Mouse (Mus musculus): ENCODE measurements around the gene Ociad2. TPM values are rescaled to one million over a fixed set of nuclear protein-coding genes. Genes with fewer than 3 reads are reported as not detected.

The Ociad2 gene
- polyA plus RNA-seq, 1 experiment from 2014 or later: 7.4 TPM

DNA sequence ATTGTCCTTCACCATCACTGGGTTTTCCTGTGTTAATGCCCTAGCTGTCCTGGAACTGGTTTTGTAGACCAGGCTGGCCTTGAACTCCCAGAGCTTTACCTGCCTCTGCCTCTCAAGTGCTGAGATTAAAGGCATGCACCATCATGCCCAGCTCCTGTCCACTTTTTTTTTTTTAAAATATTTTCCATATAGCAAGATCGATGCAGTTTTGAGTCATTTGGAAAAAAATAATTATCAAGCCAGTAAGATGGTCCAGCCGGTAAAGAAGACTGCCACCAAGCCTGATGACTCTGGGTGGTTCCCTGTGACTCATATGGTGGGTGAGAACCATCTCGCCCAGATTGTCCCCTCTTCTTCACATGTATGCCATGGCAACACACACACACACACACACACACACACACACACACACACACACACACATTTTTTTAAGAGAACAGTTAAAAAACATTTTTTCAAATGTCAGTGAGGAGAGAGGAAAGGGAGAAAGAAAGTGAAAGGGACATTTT lies 55.3 kb downstream of the Ociad2 start:
- Histone ChIP-seq H3K4me2 (ENCODE audit: low read depth, low read length) (no peak overlapping the region), H3K36me3 (ENCODE audit: control insufficient read depth, insufficient read depth) (no peaks in the 10 kb centered on the region), H3K4me3 (ENCODE audit: low read depth, low read length) (no peak overlapping the region), H3K9ac (ENCODE audit: low read depth, low read length) (no peak overlapping the region), H3K27me3 (ENCODE audit: control insufficient read depth, insufficient read depth, low read depth, low read length) (no peaks in the 10 kb centered on the region), H3K9me3 (replicated peaks; ENCODE audit: control insufficient read depth, low read length) (no peaks in the 10 kb centered on the region), H3K27ac (ENCODE audit: low read length) (no peak overlapping the region), H3K4me1 (ENCODE audit: control insufficient read depth, low read depth, low read length) (no peaks in the 10 kb centered on the region; the same call in 1 of the 2 replicates)
- 59% methylated on average over 3 of the region's 3 CpGs for WGBS (ENCODE audit: insufficient replicate concordance)
- no peak for ATAC-seq (ENCODE audit: low read depth)

DNA sequence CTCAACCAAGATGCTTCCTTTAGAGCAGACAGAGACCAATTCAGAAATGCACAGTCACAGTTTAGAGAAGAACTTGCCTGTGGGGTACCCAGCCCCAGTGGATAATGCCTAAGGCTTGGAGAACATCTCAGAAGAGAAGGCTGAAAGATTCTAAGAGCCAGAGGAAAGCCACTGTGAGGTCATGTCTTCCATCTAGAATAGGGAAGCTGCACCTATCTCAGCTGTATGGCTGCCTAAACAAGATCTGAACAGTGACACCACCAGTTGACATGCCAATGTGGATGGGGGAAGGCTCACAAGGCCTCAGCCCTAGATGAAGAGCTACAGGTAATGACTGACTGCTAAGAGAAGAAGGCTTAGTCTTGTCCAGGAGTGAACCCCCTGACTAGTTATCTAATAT lies 56.8 kb downstream of the Ociad2 start:
- peaks cover 3% of the 10 kb centered on the region; the same call in 1 of the 2 replicates for H3K4me1 ChIP-seq (ENCODE audit: control insufficient read depth, low read depth, low read length)
- H3K27ac ChIP-seq (ENCODE audit: low read length): no peak overlapping the region
- H3K27me3 ChIP-seq (ENCODE audit: control insufficient read depth, insufficient read depth, low read depth, low read length): no peaks in the 10 kb centered on the region
- no peak for ATAC-seq (ENCODE audit: low read depth)
- no peaks in the 10 kb centered on the region for H3K36me3 ChIP-seq (ENCODE audit: control insufficient read depth, insufficient read depth)
- H3K9me3 ChIP-seq (replicated peaks; ENCODE audit: control insufficient read depth, low read length): no peaks in the 10 kb centered on the region
- no peak overlapping the region for H3K4me3 ChIP-seq (ENCODE audit: low read depth, low read length)
- no peak overlapping the region for H3K9ac ChIP-seq (ENCODE audit: low read depth, low read length)
- H3K4me2 ChIP-seq (ENCODE audit: low read depth, low read length): no peak overlapping the region

DNA sequence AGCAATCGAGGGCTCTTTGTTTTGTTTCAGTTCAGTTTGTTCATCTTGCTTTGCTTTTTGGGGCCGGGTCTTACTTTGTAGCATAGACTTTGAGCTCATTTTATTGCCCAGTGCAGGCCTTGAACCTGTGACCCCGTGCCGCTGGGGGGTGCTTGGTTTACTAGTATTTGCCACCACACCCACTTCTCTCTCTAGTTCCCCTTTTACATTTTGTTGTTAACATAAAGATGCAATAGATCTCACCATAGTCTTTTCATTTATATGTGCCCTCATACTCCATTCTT lies 60.3 kb downstream of the Ociad2 start:
- ATAC-seq (ENCODE audit: low read depth): no peak
- Histone ChIP-seq H3K27me3 (ENCODE audit: control insufficient read depth, insufficient read depth, low read depth, low read length) (no peaks in the 10 kb centered on the region), H3K9me3 (replicated peaks; ENCODE audit: control insufficient read depth, low read length) (no peaks in the 10 kb centered on the region), H3K4me3 (ENCODE audit: low read depth, low read length) (no peak overlapping the region), H3K36me3 (ENCODE audit: control insufficient read depth, insufficient read depth) (no peaks in the 10 kb centered on the region), H3K4me1 (ENCODE audit: control insufficient read depth, low read depth, low read length) (peaks cover 3% of the 10 kb centered on the region; the same call in 1 of the 2 replicates), H3K9ac (ENCODE audit: low read depth, low read length) (no peak overlapping the region), H3K27ac (ENCODE audit: low read length) (no peak overlapping the region), H3K4me2 (ENCODE audit: low read depth, low read length) (no peak overlapping the region)
- WGBS (ENCODE audit: insufficient replicate concordance): 47% methylated on average over 4 of the region's 4 CpGs

DNA sequence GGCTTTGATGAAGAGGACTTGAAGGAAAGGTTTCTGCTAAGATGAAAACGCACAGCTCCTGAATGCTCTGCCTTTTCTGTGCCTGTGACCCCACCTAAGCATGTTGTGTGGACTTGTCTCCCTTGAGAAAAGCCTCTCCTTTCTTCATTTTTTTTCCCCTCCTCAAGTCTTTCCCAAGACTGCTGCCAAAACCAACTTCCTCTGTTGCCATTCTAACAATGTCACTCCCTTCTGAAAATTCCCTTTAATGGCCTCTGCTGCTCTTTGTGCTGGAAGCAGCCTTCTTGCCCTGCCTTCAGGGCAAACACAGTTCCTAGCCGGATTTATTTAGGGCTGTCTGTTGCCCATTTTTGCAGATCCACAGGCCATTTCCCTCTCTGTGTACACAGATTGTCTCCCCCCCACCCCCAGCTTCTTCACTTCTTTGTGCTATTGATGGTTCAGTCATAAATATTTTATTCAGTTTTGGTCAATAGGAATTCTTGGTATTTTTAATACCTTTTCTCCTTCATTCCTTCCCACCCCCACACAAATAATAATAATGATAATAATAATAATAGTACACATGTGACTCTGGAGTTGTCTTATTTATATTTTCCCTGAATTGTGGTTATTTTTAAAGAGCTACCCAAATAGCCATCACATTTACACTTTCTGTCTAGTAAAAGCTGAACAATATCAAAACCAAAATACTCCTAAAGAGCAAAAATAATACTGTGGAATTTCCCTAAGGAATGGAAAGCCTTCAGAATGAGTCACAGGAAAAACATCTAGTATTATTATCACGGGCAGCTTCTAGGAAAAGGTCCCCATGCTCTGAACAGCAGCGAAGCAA lies 60.9 kb downstream of the Ociad2 start:
- no peak overlapping the region for H3K4me2 ChIP-seq (ENCODE audit: low read depth, low read length)
- H3K4me1 ChIP-seq (ENCODE audit: control insufficient read depth, low read depth, low read length): peaks cover 3% of the 10 kb centered on the region; the same call in 1 of the 2 replicates
- H3K27ac ChIP-seq (ENCODE audit: low read length): no peak overlapping the region

DNA sequence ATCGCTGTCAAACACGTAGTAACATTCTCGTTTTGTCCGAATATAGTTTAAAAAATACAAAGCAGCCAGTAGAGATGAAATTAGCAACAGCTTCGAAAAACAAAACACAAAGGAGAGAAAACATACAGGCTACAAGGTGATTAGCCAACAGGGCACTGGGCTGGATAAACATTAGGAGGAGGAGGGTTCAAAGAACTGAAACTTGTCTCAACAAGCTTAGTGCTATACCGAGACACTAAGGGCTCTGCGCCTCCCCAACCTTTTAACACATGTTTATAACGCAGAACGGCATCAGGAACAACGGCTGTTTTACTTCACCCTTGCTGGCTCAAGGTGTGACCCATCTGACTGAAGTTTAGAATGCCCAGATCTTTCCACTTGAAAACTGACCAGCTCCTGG lies 61.6 kb downstream of the Ociad2 start:
- no peak overlapping the region for H3K4me2 ChIP-seq (ENCODE audit: low read depth, low read length)

More for the DNA sequence above, 60.9 kb downstream of the Ociad2 start:
- H3K9ac ChIP-seq (ENCODE audit: low read depth, low read length): no peak overlapping the region
- no peaks in the 10 kb centered on the region for H3K9me3 ChIP-seq (replicated peaks; ENCODE audit: control insufficient read depth, low read length)
- no peak for ATAC-seq (ENCODE audit: low read depth)
- H3K36me3 ChIP-seq (ENCODE audit: control insufficient read depth, insufficient read depth): no peaks in the 10 kb centered on the region
- H3K4me3 ChIP-seq (ENCODE audit: low read depth, low read length): no peak overlapping the region
- H3K27me3 ChIP-seq (ENCODE audit: control insufficient read depth, insufficient read depth, low read depth, low read length): no peaks in the 10 kb centered on the region
- 47% methylated on average over 4 of the region's 4 CpGs for WGBS (ENCODE audit: insufficient replicate concordance)

DNA sequence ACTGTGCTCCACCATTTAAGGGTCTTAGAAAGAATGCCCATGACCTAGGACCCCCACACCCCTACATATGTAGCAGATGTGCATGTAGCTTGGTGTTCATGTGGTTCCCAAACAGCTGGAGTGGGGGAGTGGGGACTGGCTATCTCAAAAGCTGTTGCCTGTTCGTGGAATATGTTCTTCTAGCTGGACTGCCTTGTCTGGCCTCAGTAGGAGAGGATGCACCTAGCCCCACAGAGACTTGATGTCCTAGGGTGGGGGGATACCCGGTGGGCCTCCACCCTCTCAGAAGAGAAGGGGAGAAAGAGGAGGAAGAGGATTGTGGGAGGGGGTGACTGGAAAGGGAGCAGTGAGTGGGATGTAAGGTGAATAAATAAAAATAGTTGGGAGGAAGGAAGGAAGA lies 65.9 kb downstream of the Ociad2 start:
- ATAC-seq (ENCODE audit: low read depth): no peak
- H3K9ac ChIP-seq (ENCODE audit: low read depth, low read length): no peak overlapping the region
- no peaks in the 10 kb centered on the region for H3K9me3 ChIP-seq (replicated peaks; ENCODE audit: control insufficient read depth, low read length)
- H3K36me3 ChIP-seq (ENCODE audit: control insufficient read depth, insufficient read depth): no peaks in the 10 kb centered on the region
- H3K27me3 ChIP-seq (ENCODE audit: control insufficient read depth, insufficient read depth, low read depth, low read length): no peaks in the 10 kb centered on the region
- H3K4me3 ChIP-seq (ENCODE audit: low read depth, low read length): no peak overlapping the region
- no peak overlapping the region for H3K27ac ChIP-seq (ENCODE audit: low read length)
- no peak overlapping the region for H3K4me2 ChIP-seq (ENCODE audit: low read depth, low read length)
- peaks cover 3% of the 10 kb centered on the region; the same call in 1 of the 2 replicates for H3K4me1 ChIP-seq (ENCODE audit: control insufficient read depth, low read depth, low read length)
- WGBS (ENCODE audit: insufficient replicate concordance): 51% methylated on average over 2 of the region's 2 CpGs

More for the DNA sequence above, 61.6 kb downstream of the Ociad2 start:
- WGBS (ENCODE audit: insufficient replicate concordance): 68% methylated on average over 10 of the region's 10 CpGs
- Histone ChIP-seq H3K27ac (ENCODE audit: low read length) (no peak overlapping the region), H3K4me3 (ENCODE audit: low read depth, low read length) (no peak overlapping the region), H3K4me1 (ENCODE audit: control insufficient read depth, low read depth, low read length) (peaks cover 3% of the 10 kb centered on the region; the same call in 1 of the 2 replicates), H3K9ac (ENCODE audit: low read depth, low read length) (no peak overlapping the region), H3K36me3 (ENCODE audit: control insufficient read depth, insufficient read depth) (no peaks in the 10 kb centered on the region), H3K27me3 (ENCODE audit: control insufficient read depth, insufficient read depth, low read depth, low read length) (no peaks in the 10 kb centered on the region), H3K9me3 (replicated peaks; ENCODE audit: control insufficient read depth, low read length) (no peaks in the 10 kb centered on the region)
- peak; percentile 47; the same call in 1 of the 2 replicates for ATAC-seq (ENCODE audit: low read depth)

DNA sequence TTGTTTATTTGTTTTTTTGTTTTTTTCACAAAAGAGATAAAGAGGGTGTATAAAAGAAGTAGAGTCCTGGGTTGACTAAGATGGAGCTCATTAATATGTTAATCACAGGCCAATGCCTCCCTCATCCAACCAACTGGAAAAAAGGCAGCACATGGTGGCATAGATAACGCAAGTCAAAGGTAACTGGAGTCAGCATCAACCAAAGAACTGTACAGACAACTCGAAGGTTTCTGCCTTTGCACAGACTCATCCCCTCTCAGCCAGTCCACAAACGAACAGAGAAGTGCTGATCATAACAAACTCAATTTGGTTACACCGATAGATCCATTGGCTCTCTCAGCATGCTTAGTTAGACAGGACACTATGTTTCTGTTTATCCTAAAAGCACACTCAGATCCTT lies 67.7 kb downstream of the Ociad2 start:
- H3K9ac ChIP-seq (ENCODE audit: low read depth, low read length): no peak overlapping the region
- no peaks in the 10 kb centered on the region for H3K36me3 ChIP-seq (ENCODE audit: control insufficient read depth, insufficient read depth)
- no peak overlapping the region for H3K4me3 ChIP-seq (ENCODE audit: low read depth, low read length)
- ATAC-seq (ENCODE audit: low read depth): no peak
- H3K27me3 ChIP-seq (ENCODE audit: control insufficient read depth, insufficient read depth, low read depth, low read length): no peaks in the 10 kb centered on the region
- H3K27ac ChIP-seq (ENCODE audit: low read length): no peak overlapping the region
- H3K9me3 ChIP-seq (replicated peaks; ENCODE audit: control insufficient read depth, low read length): no peaks in the 10 kb centered on the region
- WGBS (ENCODE audit: insufficient replicate concordance): 67% methylated on average over 4 of the region's 4 CpGs
- H3K4me1 ChIP-seq (ENCODE audit: control insufficient read depth, low read depth, low read length): no peaks in the 10 kb centered on the region
- no peak overlapping the region for H3K4me2 ChIP-seq (ENCODE audit: low read depth, low read length)

Other genes with a start within 250 kb of the Ociad2 start
- gene Fryl, start 84.4 kb downstream of the Ociad2 start, polyA plus RNA-seq (2015; fragmentation: Nextera tagmentation; extraction: Ambion mirVana): 43.6 and 44.1 TPM in 2 replicates
- 108 and 118 TPM in 2 replicates for gene Ociad1, start 48.2 kb downstream of the Ociad2 start, polyA plus RNA-seq (2015; fragmentation: Nextera tagmentation; extraction: Ambion mirVana)
- gene Cwh43, start 65.0 kb upstream of the Ociad2 start, polyA plus RNA-seq (2015; fragmentation: Nextera tagmentation; extraction: Ambion mirVana): not detected in 2 replicates
- gene Dcun1d4, start 140.0 kb upstream of the Ociad2 start, polyA plus RNA-seq (2015; fragmentation: Nextera tagmentation; extraction: Ambion mirVana): 2.5 and 3.1 TPM in 2 replicates